Mouse (Mus musculus) intestine, postnatal 0 days (tissue): ENCODE data around the gene Col6a1. TPM values are rescaled to one million over a fixed set of nuclear protein-coding genes. Genes with fewer than 3 reads are reported as not detected.

Experiments used
- ATAC-seq: fragments of 200-750 bp; cut with Nextera tagmentation; 2 replicates; pipeline ENCODE4 v1.8.0; 2017; ENCODE audit warnings: mild to moderate bottlenecking, moderate TSS enrichment, moderate library complexity
- H3K27ac ChIP-seq: fragments of 300-500 bp; sonication (generic); 2 replicates; pipeline ENCODE4 v1.5.1; 2014; ENCODE audit warnings: mild to moderate bottlenecking, low read depth, low read length, moderate library complexity
- H3K27me3 ChIP-seq: fragments of 300-500 bp; sonication (generic); replicated peaks from 2 replicates; pipeline ENCODE4 v1.6.1; 2014; ENCODE audit warnings: low read length, mixed read lengths; ENCODE audit not compliant: control insufficient read depth, insufficient read depth
- H3K36me3 ChIP-seq: fragments of 300-500 bp; sonication (generic); 2 replicates; pipeline ENCODE4 v1.6.1; 2014; ENCODE audit warnings: mild to moderate bottlenecking, moderate library complexity; ENCODE audit not compliant: control insufficient read depth, insufficient read depth
- H3K4me1 ChIP-seq: fragments of 300-500 bp; sonication (generic); replicated peaks from 2 replicates; pipeline ENCODE4 v1.6.1; 2014; ENCODE audit warnings: antibody characterized with exemption, low read length, mixed read lengths; ENCODE audit not compliant: control insufficient read depth, insufficient read depth
- H3K4me2 ChIP-seq: fragments of 300-500 bp; sonication (generic); replicated peaks from 2 replicates; pipeline ENCODE4 v1.6.1; 2014; ENCODE audit warnings: low read depth, mild to moderate bottlenecking, moderate library complexity
- H3K4me3 ChIP-seq: fragments of 300-500 bp; sonication (generic); 2 replicates; pipeline ENCODE4 v1.5.1; 2014; ENCODE audit warnings: low read depth, low read length
- H3K9ac ChIP-seq: fragments of 300-500 bp; sonication (generic); 2 replicates; pipeline ENCODE4 v1.6.1; 2014; ENCODE audit warnings: mild to moderate bottlenecking, low read depth, low read length
- H3K9me3 ChIP-seq: fragments of 300-500 bp; sonication (generic); 2 replicates; pipeline ENCODE4 v1.6.1; 2016; ENCODE audit warnings: mixed run types; ENCODE audit not compliant: control insufficient read depth
- CTCF ChIP-seq: sonication (generic); IDR thresholded peaks from 2 replicates; pipeline ENCODE4 v1.5.1; 2016; ENCODE audit warnings: low read depth, mild to moderate bottlenecking, control low read depth, antibody characterized with exemption, moderate library complexity
- WGBS: fragments of 180-500 bp; shearing (Covaris S2); extraction: QIAGEN DNeasy Blood & Tissue Kit; methylation state at CpG from one replicate; pipeline ENCODE4 v1.1.7; 2014; 5-methylcytosine and 5-hydroxymethylcytosine counted together
- polyA plus RNA-seq: library from polyadenylated mRNA; unstranded; fragments of >200 nt; fragmentation: Nextera tagmentation; extraction: Ambion mirVana; gene quantifications from 2 replicates; pipeline ENCODE4 v1.2.1, GENCODE M21; 2015

The Col6a1 gene
- polyA plus RNA-seq, 1 experiment from 2014 or later = 113 TPM

- TF ChIP-seq CTCF = no peak
- H3K27ac ChIP-seq = no peak overlapping the region
Measured at GRCm38 (mm10) chr10:76707001-76707400, 19.0 kb downstream of the Col6a1 start.

GRCm38 (mm10) chr10:76704358-76704757, 21.6 kb downstream of the Col6a1 start:
- no peak overlapping the region for H3K9ac ChIP-seq
- H3K4me2 ChIP-seq = no peak overlapping the region
- 80% methylated on average over 3 of the region's 3 CpGs for WGBS
- H3K27me3 ChIP-seq = no peaks in the 10 kb centered on the region
- H3K4me1 ChIP-seq = no peaks in the 10 kb centered on the region
- H3K4me3 ChIP-seq = no peak overlapping the region
- no peak overlapping the region for H3K27ac ChIP-seq
- no peaks in the 10 kb centered on the region for H3K9me3 ChIP-seq
- H3K36me3 ChIP-seq = 0 out of 2 replicates have a peak, but pooled peaks cover 2% of the 10 kb centered on the region
- ATAC-seq = no peak
- no peak for TF ChIP-seq CTCF

More at GRCm38 (mm10) chr10:76707001-76707400, 19.0 kb downstream of the Col6a1 start:
- H3K36me3 ChIP-seq = peaks cover 12% of the 10 kb centered on the region; the same call in 1 of the 2 replicates
- no peaks in the 10 kb centered on the region for H3K27me3 ChIP-seq
- 57% methylated on average over 2 of the region's 2 CpGs for WGBS
- no peak overlapping the region for H3K9ac ChIP-seq
- H3K9me3 ChIP-seq = no peaks in the 10 kb centered on the region
- no peak for ATAC-seq
- H3K4me2 ChIP-seq = no peak overlapping the region
- no peak overlapping the region for H3K4me3 ChIP-seq
- no peaks in the 10 kb centered on the region for H3K4me1 ChIP-seq

- Histone ChIP-seq H3K9ac (no peak overlapping the region), H3K9me3 (no peaks in the 10 kb centered on the region), H3K4me3 (no peak overlapping the region), H3K36me3 (no peaks in the 10 kb centered on the region), H3K27ac (no peak overlapping the region), H3K27me3 (no peaks in the 10 kb centered on the region), H3K4me1 (no peaks in the 10 kb centered on the region), H3K4me2 (no peak overlapping the region)
- TF ChIP-seq CTCF = no peak
- no peak for ATAC-seq
- WGBS = 66% methylated on average over 2 of the region's 2 CpGs
Measured at GRCm38 (mm10) chr10:76701446-76701845, 24.5 kb downstream of the Col6a1 start.

DNA sequence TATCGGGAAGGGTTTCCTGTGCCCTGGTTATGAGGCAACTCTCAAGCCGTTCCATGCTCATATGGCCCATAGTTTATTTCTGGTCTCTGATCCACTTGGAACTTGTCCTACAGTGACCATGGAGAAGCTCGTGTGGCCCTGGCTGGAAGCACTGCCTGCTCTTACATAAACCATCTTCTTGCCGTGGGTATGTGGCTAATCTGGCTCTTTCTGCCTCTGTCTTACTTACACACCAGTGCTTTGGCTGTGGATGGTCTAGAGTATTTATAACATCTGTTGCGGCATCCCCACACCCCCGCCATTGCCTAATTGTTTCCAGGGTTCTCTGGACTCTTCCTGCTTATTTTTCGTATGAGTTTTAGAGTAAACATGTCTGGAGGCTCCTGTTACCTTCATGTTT, 26.2 kb downstream of the Col6a1 start:
- no peak overlapping the region for H3K27ac ChIP-seq
- WGBS = 57% methylated on average over 7 of the region's 7 CpGs

GRCm38 (mm10) chr10:76695283-76695885, 30.6 kb downstream of the Col6a1 start:
- no peak for TF ChIP-seq CTCF

More for the DNA sequence above, 26.2 kb downstream of the Col6a1 start:
- H3K4me2 ChIP-seq = no peak overlapping the region
- H3K4me3 ChIP-seq = no peak overlapping the region
- no peaks in the 10 kb centered on the region for H3K36me3 ChIP-seq
- H3K9ac ChIP-seq = no peak overlapping the region
- TF ChIP-seq CTCF = no peak
- H3K27me3 ChIP-seq = no peaks in the 10 kb centered on the region
- no peak for ATAC-seq
- no peaks in the 10 kb centered on the region for H3K9me3 ChIP-seq
- no peaks in the 10 kb centered on the region for H3K4me1 ChIP-seq

GRCm38 (mm10) chr10:76694765-76695164, 31.2 kb downstream of the Col6a1 start:
- Histone ChIP-seq H3K4me1 (no peaks in the 10 kb centered on the region), H3K4me2 (no peak overlapping the region), H3K9me3 (no peaks in the 10 kb centered on the region), H3K27me3 (no peaks in the 10 kb centered on the region), H3K36me3 (no peaks in the 10 kb centered on the region), H3K4me3 (no peak overlapping the region), H3K27ac (no peak overlapping the region), H3K9ac (no peak overlapping the region)
- ATAC-seq = no peak
- 27% methylated on average over 7 of the region's 7 CpGs for WGBS
- no peak for TF ChIP-seq CTCF

More at GRCm38 (mm10) chr10:76695283-76695885, 30.6 kb downstream of the Col6a1 start:
- H3K36me3 ChIP-seq = no peaks in the 10 kb centered on the region
- no peak overlapping the region for H3K27ac ChIP-seq
- ATAC-seq = no peak
- no peaks in the 10 kb centered on the region for H3K4me1 ChIP-seq
- no peak overlapping the region for H3K4me2 ChIP-seq
- no peaks in the 10 kb centered on the region for H3K27me3 ChIP-seq
- whole genome bisulfite sequencing = 65% methylated on average over 10 of the region's 10 CpGs
- no peaks in the 10 kb centered on the region for H3K9me3 ChIP-seq
- no peak overlapping the region for H3K9ac ChIP-seq
- H3K4me3 ChIP-seq = no peak overlapping the region
